Mouse (Mus musculus) liver, embryonic 11.5 days (tissue): Measurements from ENCODE around the gene Pax6. TPM values are rescaled to one million over a fixed set of nuclear protein-coding genes. Genes with fewer than 3 reads are reported as not detected.

Experiments used
- ATAC-seq: fragments of 200-750 bp; cut with Nextera tagmentation; replicated peaks from 2 replicates; pipeline ENCODE4 v1.8.0; 2017; ENCODE audit warnings: moderate number of reproducible peaks, mild to moderate bottlenecking, moderate TSS enrichment, moderate library complexity; ENCODE audit not compliant: low FRiP score
- DNase-seq: peaks from one replicate; pipeline ENCODE4 v3.0.0-alpha.2; 2017; ENCODE audit warnings: low spot score
- H3K27ac ChIP-seq: fragments of 300-500 bp; sonication (generic); 2 replicates; pipeline ENCODE4 v1.5.1; 2014; ENCODE audit warnings: mild to moderate bottlenecking, low read depth, low read length, control low read depth
- H3K27me3 ChIP-seq: fragments of 300-500 bp; sonication (generic); replicated peaks from 2 replicates; pipeline ENCODE4 v1.6.1; 2014; ENCODE audit warnings: low read length, mixed read lengths; ENCODE audit not compliant: control insufficient read depth, insufficient read depth
- H3K36me3 ChIP-seq: fragments of 300-500 bp; sonication (generic); 2 replicates; pipeline ENCODE4 v1.6.1; 2014; ENCODE audit warnings: mild to moderate bottlenecking, low read length, moderate library complexity, mixed read lengths; ENCODE audit not compliant: control insufficient read depth, insufficient read depth
- H3K4me1 ChIP-seq: fragments of 300-500 bp; sonication (generic); replicated peaks from 2 replicates; pipeline ENCODE4 v1.6.1; 2014; ENCODE audit warnings: low read length, mixed read lengths; ENCODE audit not compliant: control insufficient read depth, insufficient read depth
- H3K4me2 ChIP-seq: fragments of 300-500 bp; sonication (generic); 2 replicates; pipeline ENCODE4 v1.6.1; 2014; ENCODE audit warnings: mild to moderate bottlenecking, control low read depth, moderate library complexity
- H3K4me3 ChIP-seq: fragments of 300-500 bp; sonication (generic); 2 replicates; pipeline ENCODE4 v1.5.1; 2014; ENCODE audit warnings: low read depth, low read length, control low read depth
- H3K9ac ChIP-seq: fragments of 300-500 bp; sonication (generic); 2 replicates; pipeline ENCODE4 v1.6.1; 2014; ENCODE audit warnings: low read depth, low read length, control low read depth
- H3K9me3 ChIP-seq: fragments of 300-500 bp; sonication (generic); 2 replicates; pipeline ENCODE4 v1.6.1; 2016; ENCODE audit warnings: low read length, inconsistent platforms, mixed read lengths; ENCODE audit not compliant: control insufficient read depth
- WGBS: fragments of 180-500 bp; shearing (Covaris S2); extraction: QIAGEN DNeasy Blood & Tissue Kit; methylation state at CpG from one replicate; pipeline ENCODE4 v1.1.7; 2014; 5-methylcytosine and 5-hydroxymethylcytosine counted together
- polyA plus RNA-seq: library from polyadenylated mRNA; unstranded; fragments of >200 nt; fragmentation: Nextera tagmentation; extraction: Ambion mirVana; gene quantifications from 2 replicates; pipeline ENCODE4 v1.2.1, GENCODE M21; 2014

The Pax6 gene
- polyA plus RNA-seq, 1 experiment from 2014 or later = 0.26 TPM

DNA sequence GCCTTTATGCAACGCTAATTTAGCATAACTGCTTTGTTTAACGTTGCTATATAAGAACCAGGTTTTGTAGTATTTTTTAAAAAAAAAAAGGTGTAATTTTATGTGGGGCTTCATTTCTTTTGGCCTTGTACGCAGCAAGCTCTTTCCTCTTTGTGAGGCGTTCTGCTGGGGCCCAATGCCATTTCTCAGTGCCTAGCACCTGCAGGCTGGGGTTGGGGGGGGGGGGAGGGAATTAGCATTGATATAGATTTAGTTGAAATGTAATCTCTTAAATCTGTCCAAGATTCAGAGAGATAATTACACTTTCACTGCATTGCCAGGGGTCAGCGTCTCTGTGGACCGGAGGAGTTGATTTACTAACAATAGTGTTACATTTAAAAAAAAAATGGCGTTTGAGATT lies 6.1 kb upstream of the Pax6 start:
- no peak for DNase-seq
- no peaks in the 10 kb centered on the region for H3K36me3 ChIP-seq
- H3K9me3 ChIP-seq = no peaks in the 10 kb centered on the region
- WGBS = 8% methylated on average over 7 of the region's 7 CpGs
- H3K4me2 ChIP-seq = no peak overlapping the region
- no peak overlapping the region for H3K4me3 ChIP-seq
- no peaks in the 10 kb centered on the region for H3K4me1 ChIP-seq
- peaks cover 98% of the 10 kb centered on the region for H3K27me3 ChIP-seq
- ATAC-seq = no peak
- H3K9ac ChIP-seq = no peak overlapping the region
- no peak overlapping the region for H3K27ac ChIP-seq

- Histone ChIP-seq H3K9ac (no peak overlapping the region), H3K9me3 (no peaks in the 10 kb centered on the region), H3K36me3 (no peaks in the 10 kb centered on the region), H3K27me3 (peaks cover 100% of the 10 kb centered on the region), H3K4me2 (no peak overlapping the region), H3K4me1 (no peaks in the 10 kb centered on the region), H3K27ac (no peak overlapping the region), H3K4me3 (no peak overlapping the region)
- ATAC-seq (no peak), DNase-seq (no peak)
- WGBS = 4% methylated on average over 10 of the region's 10 CpGs
Measured at GRCm38 (mm10) chr2:105663101-105663511, 5.6 kb upstream of the Pax6 start.

DNA sequence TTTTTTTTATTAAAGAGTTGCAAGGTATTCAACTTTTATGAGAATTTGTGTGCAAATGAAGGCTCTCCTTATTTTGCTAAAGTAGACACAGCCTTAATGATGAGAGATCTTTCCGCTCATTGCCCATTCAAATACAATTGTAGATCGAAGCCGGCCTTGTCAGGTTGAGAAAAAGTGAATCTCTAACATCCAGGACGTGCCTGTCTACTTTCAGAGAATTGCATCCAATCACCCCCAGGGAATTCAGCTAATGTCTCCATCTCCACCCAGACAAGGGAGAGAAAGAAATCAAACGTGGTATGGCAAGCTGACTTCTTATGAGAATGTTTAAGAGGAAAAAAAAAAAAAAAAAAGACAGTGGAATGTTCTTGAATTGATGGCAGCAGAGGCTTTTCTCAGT lies 3.7 kb upstream of the Pax6 start:
- no peak for DNase-seq

GRCm38 (mm10) chr2:105665491-105666250 lies 3.0 kb upstream of the Pax6 start:
- no peaks in the 10 kb centered on the region for H3K36me3 ChIP-seq
- peaks cover 100% of the 10 kb centered on the region for H3K27me3 ChIP-seq
- peaks cover 4% of the 10 kb centered on the region; the same call in 1 of the 2 replicates for H3K4me1 ChIP-seq
- no peaks in the 10 kb centered on the region for H3K9me3 ChIP-seq
- H3K27ac ChIP-seq = no peak overlapping the region
- no peak for ATAC-seq
- no peak for DNase-seq
- no peak overlapping the region for H3K9ac ChIP-seq
- H3K4me3 ChIP-seq = no peak overlapping the region
- WGBS = 14% methylated on average over 5 of the region's 5 CpGs
- H3K4me2 ChIP-seq = no peak overlapping the region

More for the DNA sequence above, 3.7 kb upstream of the Pax6 start:
- no peak for ATAC-seq
- Histone ChIP-seq H3K27ac (no peak overlapping the region), H3K36me3 (no peaks in the 10 kb centered on the region), H3K9ac (no peak overlapping the region), H3K4me2 (no peak overlapping the region), H3K4me3 (no peak overlapping the region), H3K9me3 (no peaks in the 10 kb centered on the region), H3K27me3 (peaks cover 100% of the 10 kb centered on the region), H3K4me1 (peaks cover 4% of the 10 kb centered on the region; the same call in 1 of the 2 replicates)
- WGBS = 16% methylated on average over 5 of the region's 5 CpGs

GRCm38 (mm10) chr2:105666331-105666730 lies 2.4 kb upstream of the Pax6 start:
- peaks cover 4% of the 10 kb centered on the region; the same call in 1 of the 2 replicates for H3K4me1 ChIP-seq
- H3K36me3 ChIP-seq = no peaks in the 10 kb centered on the region
- H3K4me3 ChIP-seq = no peak overlapping the region
- DNase-seq (peak; percentile 28), ATAC-seq (no peak)
- no peaks in the 10 kb centered on the region for H3K9me3 ChIP-seq
- no peak overlapping the region for H3K9ac ChIP-seq
- peaks cover 100% of the 10 kb centered on the region for H3K27me3 ChIP-seq
- H3K4me2 ChIP-seq = no peak overlapping the region
- H3K27ac ChIP-seq = no peak overlapping the region
- WGBS = under 1% methylated on average over 6 of the region's 6 CpGs

GRCm38 (mm10) chr2:105666763-105667625 lies 1.7 kb upstream of the Pax6 start:
- no peak overlapping the region for H3K9ac ChIP-seq
- H3K4me2 ChIP-seq = no peak overlapping the region
- WGBS = 2% methylated on average over 41 of the region's 41 CpGs
- no peak overlapping the region for H3K27ac ChIP-seq
- H3K36me3 ChIP-seq = no peaks in the 10 kb centered on the region
- no peaks in the 10 kb centered on the region for H3K9me3 ChIP-seq
- H3K4me3 ChIP-seq = no peak overlapping the region
- H3K27me3 ChIP-seq = peaks cover 100% of the 10 kb centered on the region
- peaks cover 4% of the 10 kb centered on the region; the same call in 1 of the 2 replicates for H3K4me1 ChIP-seq
- DNase-seq (no peak), ATAC-seq (peak; percentile 35; the same call in 1 of the 2 replicates)

DNA sequence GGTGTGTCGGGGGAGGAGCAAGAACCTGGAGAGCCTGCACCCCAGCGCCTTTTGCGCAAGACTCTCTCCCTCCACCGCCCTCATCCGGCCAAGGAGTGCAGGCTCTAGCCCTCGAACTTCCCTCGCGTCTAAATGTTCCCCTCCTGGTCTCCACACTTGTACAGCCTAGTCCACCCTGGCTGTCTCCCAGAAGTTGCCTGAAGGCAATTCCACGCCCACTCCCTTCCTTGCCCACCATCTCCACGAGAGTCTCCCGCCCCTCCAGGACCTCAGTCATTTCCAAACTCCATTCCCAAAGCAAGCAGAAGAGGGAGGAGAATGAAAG lies 1.1 kb upstream of the Pax6 start:
- ATAC-seq = no peak
- Histone ChIP-seq H3K4me1 (peaks cover 4% of the 10 kb centered on the region; the same call in 1 of the 2 replicates), H3K9me3 (no peaks in the 10 kb centered on the region), H3K36me3 (no peaks in the 10 kb centered on the region), H3K27me3 (peaks cover 100% of the 10 kb centered on the region), H3K4me2 (no peak overlapping the region), H3K27ac (no peak overlapping the region), H3K9ac (no peak overlapping the region), H3K4me3 (no peak overlapping the region)
- 2% methylated on average over 11 of the region's 11 CpGs for WGBS
- DNase-seq = no peak

DNA sequence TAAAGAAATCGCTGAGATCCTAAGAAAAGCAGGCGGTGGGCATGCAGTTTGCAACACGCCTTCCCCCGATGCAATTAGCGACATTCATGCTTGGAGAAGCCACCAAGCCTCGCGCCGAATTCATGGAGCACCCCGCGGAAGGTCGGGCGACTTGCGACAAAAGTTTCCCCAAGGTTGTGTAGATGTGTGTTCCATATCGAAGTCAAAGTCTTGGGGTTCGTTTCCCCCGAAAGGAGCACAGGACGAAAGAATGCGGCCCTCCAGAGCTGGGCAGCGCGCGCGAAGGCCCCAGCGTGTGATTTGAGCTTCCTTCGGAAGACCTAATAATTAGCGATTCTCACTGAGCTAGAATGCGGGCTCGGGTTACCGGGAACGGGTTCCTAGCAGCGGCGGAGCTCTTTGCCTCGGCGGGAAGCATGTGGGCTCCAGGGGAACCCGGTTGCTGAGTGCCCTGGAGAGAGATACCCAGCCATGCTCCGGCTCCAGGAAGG lies 716 bp downstream of the Pax6 start:
- Histone ChIP-seq H3K4me1 (peaks cover 4% of the 10 kb centered on the region), H3K27me3 (peaks cover 100% of the 10 kb centered on the region), H3K4me3 (no peak overlapping the region), H3K9me3 (no peaks in the 10 kb centered on the region), H3K36me3 (no peaks in the 10 kb centered on the region), H3K9ac (no peak overlapping the region), H3K27ac (no peak overlapping the region), H3K4me2 (no peak overlapping the region)
- ATAC-seq (no peak), DNase-seq (peak; percentile 49)
- WGBS = 2% methylated on average over 35 of the region's 35 CpGs
